ENCODE assay signal across 24 mouse cellular contexts in the genomic region with DNA sequence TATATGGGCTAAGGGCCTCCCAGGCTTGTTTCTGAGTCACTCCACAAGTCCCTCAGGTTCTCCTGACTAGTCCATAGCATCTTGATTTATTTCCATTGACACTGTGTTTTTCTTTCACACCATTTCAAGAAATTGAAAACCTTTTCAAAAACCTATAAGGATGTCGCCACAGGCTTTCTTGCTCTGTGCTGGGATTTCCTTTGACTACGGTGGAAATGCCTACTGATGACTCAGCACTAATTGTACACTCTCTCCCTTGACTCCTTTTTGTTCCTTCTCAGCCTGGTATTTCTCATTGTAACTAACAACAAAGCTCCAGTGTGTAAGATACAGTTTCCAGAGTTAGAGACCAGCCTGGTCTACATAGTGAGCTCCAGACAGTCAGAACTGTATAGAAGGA.
DNase-seq lines count a peak whose midpoint lies in the region; ATAC-seq and TF ChIP-seq lines count a peak whose summit lies in the region.
"Had no signal": no experiment of that assay in that cellular context is flagged by ENCODE, and none has a peak within 500 bp of the region (broad histone marks: within the 10 kb centered on the region; RNA-seq: fewer than 3 reads in every experiment).

No protein-coding gene starts in this region.

- no peak overlapping the region for H3K4me3 ChIP-seq in forebrain, postnatal 0 days (ENCODE audit: low read depth, low read length)
- H3K4me3 ChIP-seq in forebrain, embryonic 16.5 days (replicated peaks; ENCODE audit: low read length): no peak overlapping the region
- no peak overlapping the region for H3K4me3 ChIP-seq in neural tube, embryonic 14.5 days (ENCODE audit: low read depth, low read length)
- H3K4me3 ChIP-seq: heart, adult 2 months; heart, embryonic 15.5 days; kidney, embryonic 15.5 days; limb, embryonic 12.5 days; liver, embryonic 12.5 days; neural tube, embryonic 12.5 days had no signal

- no peak overlapping the region for H3K9ac ChIP-seq in forebrain, postnatal 0 days
- H3K9ac ChIP-seq in forebrain, embryonic 16.5 days (replicated peaks; ENCODE audit: low read depth, low read length): no peak overlapping the region
- H3K9ac ChIP-seq in neural tube, embryonic 14.5 days (replicated peaks; ENCODE audit: low read depth, low read length): no peak overlapping the region
- H3K9ac ChIP-seq: heart, embryonic 15.5 days; kidney, embryonic 15.5 days; limb, embryonic 12.5 days; liver, embryonic 12.5 days; neural tube, embryonic 12.5 days had no signal

- no peak overlapping the region for H3K27ac ChIP-seq in forebrain, postnatal 0 days (ENCODE audit: low read depth, low read length)
- no peak overlapping the region for H3K27ac ChIP-seq in forebrain, embryonic 16.5 days (ENCODE audit: low read length)
- no peak overlapping the region for H3K27ac ChIP-seq in neural tube, embryonic 14.5 days (ENCODE audit: low read depth, low read length)
- H3K27ac ChIP-seq: heart, adult 2 months; heart, embryonic 15.5 days; kidney, embryonic 15.5 days; limb, embryonic 12.5 days; liver, embryonic 12.5 days; neural tube, embryonic 12.5 days had no signal

- no peak for DNase-seq in forebrain, postnatal 0 days
- DNase-seq in neural tube, embryonic 10.5 days (ENCODE audit: extremely low spot score, low spot score): no peak
- DNase-seq in brain, adult 2 months (ENCODE audit: low read depth, low spot score): peak; percentile 33
- DNase-seq in thymus, postnatal 25 days: no peak
- no peak for DNase-seq in spleen, postnatal 14 days (ENCODE audit: low spot score in 2 of 2)
- DNase-seq: adrenal gland, postnatal 14 days; cerebellum, adult 11-12 months; cerebellum, postnatal 14 days; gastrocnemius, postnatal 14 days; heart, adult 2 months; heart, postnatal 4 days; kidney, postnatal 4 days; lung, adult 2 months; right cerebral cortex, adult 18-20 months; thymus, adult 18-20 months had no signal

- no peaks in the 10 kb centered on the region for H3K36me3 ChIP-seq in forebrain, postnatal 0 days (ENCODE audit: insufficient read depth)
- H3K36me3 ChIP-seq in forebrain, embryonic 16.5 days (ENCODE audit: control insufficient read depth, insufficient read depth): no peaks in the 10 kb centered on the region
- H3K36me3 ChIP-seq in neural tube, embryonic 14.5 days (ENCODE audit: control insufficient read depth, insufficient read depth, low read length): no peaks in the 10 kb centered on the region
- H3K36me3 ChIP-seq: heart, embryonic 15.5 days; kidney, embryonic 15.5 days; limb, embryonic 12.5 days; liver, embryonic 12.5 days; neural tube, embryonic 12.5 days had no signal

- H3K9me3 ChIP-seq in forebrain, postnatal 0 days (ENCODE audit: low read length): no peaks in the 10 kb centered on the region
- H3K9me3 ChIP-seq in forebrain, embryonic 16.5 days (ENCODE audit: control insufficient read depth, low read length): no peaks in the 10 kb centered on the region
- no peaks in the 10 kb centered on the region for H3K9me3 ChIP-seq in neural tube, embryonic 14.5 days (ENCODE audit: control insufficient read depth, low read length)
- H3K9me3 ChIP-seq: heart, embryonic 15.5 days; kidney, embryonic 15.5 days; limb, embryonic 12.5 days; liver, embryonic 12.5 days; neural tube, embryonic 12.5 days had no signal

- H3K27me3 ChIP-seq in forebrain, postnatal 0 days (ENCODE audit: insufficient read depth, low read length): no peaks in the 10 kb centered on the region
- no peaks in the 10 kb centered on the region for H3K27me3 ChIP-seq in forebrain, embryonic 16.5 days (replicated peaks; ENCODE audit: control insufficient read depth, insufficient read depth, low read length)
- no peaks in the 10 kb centered on the region for H3K27me3 ChIP-seq in neural tube, embryonic 14.5 days (ENCODE audit: control insufficient read depth, insufficient read depth, low read length)
- H3K27me3 ChIP-seq: heart, embryonic 15.5 days; kidney, embryonic 15.5 days; limb, embryonic 12.5 days; liver, embryonic 12.5 days; neural tube, embryonic 12.5 days had no signal

- no peaks in the 10 kb centered on the region for H3K4me1 ChIP-seq in forebrain, postnatal 0 days (ENCODE audit: insufficient read depth)
- H3K4me1 ChIP-seq in forebrain, embryonic 16.5 days (replicated peaks; ENCODE audit: control insufficient read depth, insufficient read depth, low read length): no peaks in the 10 kb centered on the region
- H3K4me1 ChIP-seq in neural tube, embryonic 14.5 days (ENCODE audit: control insufficient read depth, insufficient read depth, low read length): no peaks in the 10 kb centered on the region
- H3K4me1 ChIP-seq: kidney, embryonic 15.5 days; liver, embryonic 12.5 days had no signal

- no peak overlapping the region for H3K4me2 ChIP-seq in forebrain, postnatal 0 days (ENCODE audit: low read depth)
- H3K4me2 ChIP-seq in forebrain, embryonic 16.5 days (ENCODE audit: low read length): no peak overlapping the region
- H3K4me2 ChIP-seq in neural tube, embryonic 14.5 days (ENCODE audit: low read depth, low read length): no peak overlapping the region
- H3K4me2 ChIP-seq: heart, embryonic 15.5 days; kidney, embryonic 15.5 days; limb, embryonic 12.5 days; liver, embryonic 12.5 days; neural tube, embryonic 12.5 days had no signal

- ATAC-seq in forebrain, postnatal 0 days: peak; percentile 27; the same call in 1 of the 2 replicates
- no peak for ATAC-seq in forebrain, embryonic 16.5 days
- peak; percentile 28; the same call in 1 of the 2 replicates for ATAC-seq in neural tube, embryonic 14.5 days (ENCODE audit: low read depth)
- ATAC-seq: activated CD4-positive, CD25-positive, alpha-beta regulatory T cell, adult 4 months; intestine, embryonic 16.5 days; liver, embryonic 12.5 days had no signal

- no peak for TF ChIP-seq CTCF in forebrain, postnatal 0 days (IDR thresholded peaks at IDR 0.05; ENCODE audit: low read depth)

- WGBS in forebrain, postnatal 0 days: 34% methylated on average over 2 of the region's 2 CpGs
- 33% methylated on average over 2 of the region's 2 CpGs for WGBS in forebrain, embryonic 16.5 days
- WGBS in neural tube, embryonic 14.5 days: 38% methylated on average over 2 of the region's 2 CpGs
